Mouse (Mus musculus) E14TG2a.4 (cell line): Measurements from ENCODE around the gene Nell1.

Experiments
- CTCF ChIP-seq: conservative IDR thresholded peaks from 2 replicates; pipeline ENCODE4 v1.5.1; 2014; ENCODE audit warnings: low read length
- NANOG ChIP-seq: IDR thresholded peaks from 2 replicates; pipeline ENCODE4 v1.6.1; 2014; ENCODE audit warnings: borderline replicate concordance, low read length, mixed read lengths

DNA sequence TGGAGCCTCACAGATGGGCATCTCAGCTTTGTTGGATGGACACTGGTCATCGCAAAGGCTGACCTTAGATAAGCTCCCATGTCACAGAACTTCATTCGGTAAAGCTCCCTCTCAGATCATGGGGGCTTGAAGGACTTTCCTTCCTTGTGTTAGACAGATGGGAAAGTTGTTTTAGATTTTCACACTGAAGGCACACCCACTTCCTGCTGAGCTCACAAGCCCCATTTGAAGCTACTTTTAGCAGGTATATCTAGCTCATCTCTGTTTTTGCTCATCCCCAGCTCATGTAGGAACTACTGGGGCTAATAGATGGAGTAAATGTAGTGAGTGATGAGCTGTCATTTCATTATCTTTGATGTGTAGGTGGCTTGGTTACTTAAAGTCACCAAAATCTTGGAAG lies 252.0 kb downstream of the Nell1 start:
- no peak for TF ChIP-seq CTCF
- TF ChIP-seq NANOG, result no peak
